Mouse (Mus musculus) liver, postnatal 0 days (tissue): ENCODE measurements around the gene Wdr60. TPM values are rescaled to one million over a fixed set of nuclear protein-coding genes. Genes with fewer than 3 reads are reported as not detected.
A peak's percentile ranks its signal among the peaks of the same experiment; 100 is the strongest.

Source experiments
- ATAC-seq: fragments of 200-750 bp; cut with Nextera tagmentation; 2 replicates; pipeline ENCODE4 v1.8.0; 2017; ENCODE audit warnings: mild to moderate bottlenecking, moderate library complexity
- DNase-seq: peaks from one replicate; pipeline ENCODE4 v3.0.0-alpha.2; 2016
- H3K27ac ChIP-seq: fragments of 300-500 bp; sonication (generic); 2 replicates; pipeline ENCODE4 v1.5.1; 2014; ENCODE audit warnings: antibody characterized with exemption, moderate library complexity, mild to moderate bottlenecking, low read depth
- H3K27me3 ChIP-seq: fragments of 300-500 bp; sonication (generic); 2 replicates; pipeline ENCODE4 v1.6.1; 2014; ENCODE audit warnings: low read length, control low read depth, mixed read lengths; ENCODE audit not compliant: insufficient read depth
- H3K36me3 ChIP-seq: fragments of 300-500 bp; sonication (generic); replicated peaks from 2 replicates; pipeline ENCODE4 v1.6.1; 2014; ENCODE audit warnings: mild to moderate bottlenecking, control low read depth, low read length, moderate library complexity, mixed read lengths; ENCODE audit not compliant: insufficient read depth
- H3K4me1 ChIP-seq: fragments of 300-500 bp; sonication (generic); 2 replicates; pipeline ENCODE4 v1.6.1; 2014; ENCODE audit warnings: antibody characterized with exemption, mild to moderate bottlenecking, control low read depth; ENCODE audit not compliant: insufficient read depth
- H3K4me2 ChIP-seq: fragments of 300-500 bp; sonication (generic); 2 replicates; pipeline ENCODE4 v1.6.1; 2014; ENCODE audit warnings: low read depth, mild to moderate bottlenecking, low read length, moderate library complexity, mixed read lengths
- H3K4me3 ChIP-seq: fragments of 300-500 bp; sonication (generic); 2 replicates; pipeline ENCODE4 v1.5.1; 2014; ENCODE audit warnings: low read depth, low read length
- H3K9ac ChIP-seq: fragments of 300-500 bp; sonication (generic); replicated peaks from 2 replicates; pipeline ENCODE4 v1.6.1; 2014; ENCODE audit warnings: mild to moderate bottlenecking, moderate library complexity
- H3K9me3 ChIP-seq: fragments of 300-500 bp; sonication (generic); 2 replicates; pipeline ENCODE4 v1.6.1; 2016; ENCODE audit warnings: mild to moderate bottlenecking, control low read depth, low read length, mixed read lengths
- CTCF ChIP-seq: sonication (generic); IDR thresholded peaks from 2 replicates; pipeline ENCODE4 v1.5.1; 2016; ENCODE audit warnings: antibody characterized with exemption, low read depth
- EP300 ChIP-seq: IDR thresholded peaks from 2 replicates; pipeline ENCODE4 v1.6.1; 2016; ENCODE audit warnings: antibody characterized with exemption, low read depth, mild to moderate bottlenecking
- WGBS: fragments of 180-500 bp; shearing (Covaris S2); extraction: QIAGEN DNeasy Blood & Tissue Kit; methylation state at CpG from one replicate; pipeline ENCODE4 v1.1.7; 2014; ENCODE audit not compliant: insufficient replicate concordance; 5-methylcytosine and 5-hydroxymethylcytosine counted together
- polyA plus RNA-seq: library from polyadenylated mRNA; unstranded; fragments of >200 nt; fragmentation: Nextera tagmentation; extraction: Ambion mirVana; gene quantifications from 2 replicates; pipeline ENCODE4 v1.2.1, GENCODE M21; 2015

Gene Wdr60
- polyA plus RNA-seq, 1 experiment from 2014 or later: 4.2 TPM

DNA sequence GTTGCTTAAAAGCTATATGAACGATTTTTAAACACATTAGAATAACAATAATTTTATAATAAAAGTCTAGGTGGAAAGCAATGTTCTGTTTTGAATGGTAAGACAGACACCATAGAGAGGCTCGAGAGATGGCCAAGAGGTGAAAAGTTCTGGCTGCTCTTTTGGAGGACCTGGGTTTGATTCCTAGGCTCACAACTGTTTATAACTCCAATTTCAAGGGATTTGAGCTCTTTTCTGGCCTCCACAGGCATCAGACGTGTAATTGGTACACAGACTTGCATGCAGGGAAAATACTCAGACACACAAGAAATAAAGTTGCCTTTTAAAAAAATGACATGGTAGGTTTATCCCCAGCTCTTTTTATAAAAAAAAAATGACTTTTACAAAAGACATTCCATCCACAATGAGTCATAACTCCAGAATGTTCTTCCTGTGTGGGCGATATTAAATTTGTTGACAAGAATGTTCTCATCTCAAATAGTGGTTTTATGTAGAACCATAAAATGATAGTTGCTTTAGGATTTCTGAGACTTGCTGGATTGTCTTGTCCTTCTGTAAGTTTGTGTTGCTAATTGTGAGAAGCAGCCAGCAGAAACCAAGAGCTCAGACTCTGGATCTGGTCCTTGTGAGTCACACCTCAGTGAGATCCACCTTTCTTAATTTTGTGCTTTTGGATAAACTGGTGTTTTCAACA, 30.9 kb upstream of the Wdr60 start:
- ATAC-seq: no peak
- 65% methylated on average over 4 of the region's 4 CpGs for WGBS

DNA sequence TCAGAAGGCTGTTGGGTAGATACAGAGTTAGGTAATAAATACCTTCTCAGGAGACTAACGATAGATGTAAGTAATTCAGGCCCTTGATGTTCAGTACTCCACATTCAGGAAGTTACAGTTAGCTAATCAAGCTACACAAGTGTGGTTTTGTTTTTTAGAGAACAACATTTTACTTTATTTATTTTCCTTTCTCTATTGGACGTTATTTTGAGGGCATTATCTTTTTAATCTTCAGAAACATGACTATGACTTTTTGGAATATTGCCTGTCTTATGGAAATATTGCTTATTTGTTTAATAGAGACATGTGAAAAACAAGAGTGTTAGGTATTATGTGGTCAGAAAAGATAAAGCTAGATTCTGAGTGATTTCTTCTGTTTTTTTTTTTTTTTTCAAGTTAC, 30.4 kb upstream of the Wdr60 start:
- Histone ChIP-seq H3K9ac (no peak overlapping the region), H3K36me3 (no peaks in the 10 kb centered on the region), H3K4me1 (no peaks in the 10 kb centered on the region), H3K4me3 (no peak overlapping the region), H3K27me3 (no peaks in the 10 kb centered on the region), H3K4me2 (no peak overlapping the region), H3K27ac (no peak overlapping the region), H3K9me3 (no peaks in the 10 kb centered on the region)
- ATAC-seq (no peak), DNase-seq (no peak)
- WGBS: 33% methylated on average over 2 of the region's 2 CpGs
- TF ChIP-seq EP300 (no peak), CTCF (no peak)

More for the DNA sequence above, 30.9 kb upstream of the Wdr60 start:
- no peak overlapping the region for H3K4me2 ChIP-seq
- no peaks in the 10 kb centered on the region for H3K36me3 ChIP-seq
- H3K27ac ChIP-seq: no peak overlapping the region
- no peak overlapping the region for H3K9ac ChIP-seq
- no peak overlapping the region for H3K4me3 ChIP-seq
- DNase-seq: no peak
- no peaks in the 10 kb centered on the region for H3K4me1 ChIP-seq
- H3K9me3 ChIP-seq: no peaks in the 10 kb centered on the region
- H3K27me3 ChIP-seq: no peaks in the 10 kb centered on the region
- TF ChIP-seq EP300: no peak
- TF ChIP-seq CTCF: no peak

DNA sequence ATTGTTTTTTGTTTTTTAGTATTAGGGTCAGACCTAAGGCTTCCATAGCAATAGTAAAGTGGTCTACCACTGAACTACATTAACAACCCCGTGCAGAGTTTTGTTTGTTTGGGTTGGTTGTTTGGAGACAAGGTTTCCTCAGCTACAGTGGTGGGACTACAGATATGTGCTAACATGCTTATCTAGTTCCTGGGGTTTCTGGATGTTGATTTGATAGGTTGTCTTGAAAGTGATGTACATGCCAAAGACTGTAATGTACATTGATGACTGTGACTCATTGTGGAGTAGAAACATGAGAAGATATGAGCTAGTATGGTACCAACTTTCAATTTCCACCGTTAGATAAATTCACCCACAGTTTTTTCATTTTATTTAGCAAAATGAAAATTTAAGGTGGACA, 20.7 kb upstream of the Wdr60 start:
- no peak overlapping the region for H3K27ac ChIP-seq
- H3K4me1 ChIP-seq: peaks cover 17% of the 10 kb centered on the region
- ATAC-seq (no peak), DNase-seq (no peak)
- TF ChIP-seq CTCF: no peak
- no peak for TF ChIP-seq EP300
- 44% methylated on average over 2 of the region's 2 CpGs for WGBS
- H3K36me3 ChIP-seq: no peaks in the 10 kb centered on the region; the same call in 1 of the 2 replicates
- H3K4me2 ChIP-seq: peak overlapping the region; percentile 61
- no peaks in the 10 kb centered on the region for H3K27me3 ChIP-seq
- no peak overlapping the region for H3K9ac ChIP-seq
- no peaks in the 10 kb centered on the region for H3K9me3 ChIP-seq
- H3K4me3 ChIP-seq: peak overlapping the region; percentile 23; the same call in 1 of the 2 replicates

DNA sequence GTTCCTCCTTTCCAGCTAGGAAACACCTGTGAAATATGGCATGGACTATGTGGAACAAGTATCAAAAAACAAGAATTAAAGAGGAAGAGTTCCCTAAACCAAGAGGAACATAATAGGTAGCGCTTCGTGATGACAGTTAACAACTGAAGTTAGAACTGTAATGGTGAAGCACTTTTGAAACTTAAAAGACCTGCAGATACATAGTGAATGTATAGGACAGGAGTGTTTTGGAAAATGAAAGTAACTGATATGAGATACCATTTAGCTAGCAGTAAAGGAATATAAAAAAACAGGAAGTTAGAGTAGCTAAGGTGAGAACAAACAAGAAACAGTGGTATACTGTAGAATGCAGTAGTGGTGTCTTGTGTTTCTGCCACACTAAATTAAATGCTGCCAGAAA, 20.0 kb upstream of the Wdr60 start:
- ATAC-seq (no peak), DNase-seq (no peak)
- Histone ChIP-seq H3K4me1 (peaks cover 19% of the 10 kb centered on the region), H3K9ac (0 out of 2 replicates have a peak overlapping the region, but pooled peaks have one; percentile 27), H3K27me3 (no peaks in the 10 kb centered on the region), H3K27ac (no peak overlapping the region), H3K9me3 (no peaks in the 10 kb centered on the region), H3K4me2 (peak overlapping the region; percentile 61), H3K4me3 (peak overlapping the region; percentile 23), H3K36me3 (no peaks in the 10 kb centered on the region; the same call in 1 of the 2 replicates)
- no peak for TF ChIP-seq CTCF
- TF ChIP-seq EP300: no peak
- WGBS: 51% methylated on average over 2 of the region's 2 CpGs

DNA sequence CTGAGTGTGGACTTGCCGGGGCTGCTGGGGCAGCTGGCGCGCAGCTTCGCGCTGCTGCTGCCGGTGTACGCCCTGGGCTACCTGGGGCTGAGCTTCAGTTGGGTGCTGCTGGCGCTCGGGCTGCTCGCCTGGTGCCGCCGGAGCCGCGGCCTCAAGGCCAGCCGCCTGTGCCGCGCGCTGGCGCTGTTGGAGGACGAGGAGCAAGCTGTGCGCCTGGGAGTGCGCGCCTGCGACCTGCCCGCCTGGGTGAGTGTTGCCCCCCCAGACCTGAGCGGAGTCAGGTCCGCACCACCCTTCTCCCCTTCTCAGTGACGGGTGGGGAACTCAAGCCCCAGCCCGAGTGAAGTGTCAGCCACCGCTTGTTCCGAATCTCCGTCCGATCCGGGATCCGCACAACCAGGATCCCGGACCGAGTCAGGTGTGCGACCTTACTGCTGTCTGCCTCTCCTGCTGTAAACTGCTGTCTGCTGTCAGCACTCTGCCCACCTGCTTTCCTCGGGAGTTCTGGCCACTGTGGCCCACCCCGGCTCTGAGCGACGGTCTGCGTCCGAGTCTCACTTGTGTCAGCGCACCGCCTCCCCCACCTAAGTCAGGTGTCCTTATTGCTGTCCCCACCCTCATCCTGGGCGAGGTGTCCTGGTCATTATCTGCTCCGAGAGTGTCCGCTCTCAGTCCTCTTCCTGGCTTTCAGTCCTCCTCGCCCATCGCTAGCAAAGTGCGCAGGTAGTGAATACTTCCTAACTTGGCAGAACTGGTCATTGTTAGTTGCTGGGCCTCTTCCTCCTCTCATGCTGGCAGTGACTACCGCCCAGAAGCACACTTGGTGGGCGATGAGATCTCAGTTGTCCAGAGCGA, 18.8 kb upstream of the Wdr60 start:
- WGBS: under 1% methylated on average over 48 of the region's 55 CpGs
- H3K9ac ChIP-seq: peak overlapping the region; percentile 97
- peak overlapping the region; percentile 75 for H3K4me2 ChIP-seq
- ATAC-seq (peak; percentile 40), DNase-seq (peak; percentile 74)
- H3K4me1 ChIP-seq: peaks cover 19% of the 10 kb centered on the region
- TF ChIP-seq EP300 (no peak), CTCF (no peak)
- H3K27me3 ChIP-seq: no peaks in the 10 kb centered on the region
- peak overlapping the region; percentile 95 for H3K27ac ChIP-seq
- H3K9me3 ChIP-seq: no peaks in the 10 kb centered on the region
- H3K36me3 ChIP-seq: no peaks in the 10 kb centered on the region; the same call in 1 of the 2 replicates
- H3K4me3 ChIP-seq: peak overlapping the region; percentile 95
